Mouse (Mus musculus): ENCODE results near the gene Gm10354. TPM values are rescaled to one million over a fixed set of nuclear protein-coding genes. Genes with fewer than 3 reads are reported as not detected.
"Not testable (repeated sequence)": the region's sequence is repeated elsewhere in the genome, so short reads cannot be mapped to it uniquely, and the experiment has no call there.

Gm10354 gene
- total RNA-seq (2017), result not detected in 2 replicates

GRCm38 (mm10) chr5:14978835-14979234 lies at the start of gene Gm10354:
TSS of gene Gm10354 (minus strand) at chr5:14978935.
- ATAC-seq (replicated peaks in 1 of 2; ENCODE audit: insufficient read depth in 1 of 2, low FRiP score in 2 of 2, low TSS enrichment in 1 of 2, low read depth in 1 of 2, poor library complexity in 2 of 2, severe bottlenecking in 2 of 2), result not testable (repeated sequence)

DNA sequence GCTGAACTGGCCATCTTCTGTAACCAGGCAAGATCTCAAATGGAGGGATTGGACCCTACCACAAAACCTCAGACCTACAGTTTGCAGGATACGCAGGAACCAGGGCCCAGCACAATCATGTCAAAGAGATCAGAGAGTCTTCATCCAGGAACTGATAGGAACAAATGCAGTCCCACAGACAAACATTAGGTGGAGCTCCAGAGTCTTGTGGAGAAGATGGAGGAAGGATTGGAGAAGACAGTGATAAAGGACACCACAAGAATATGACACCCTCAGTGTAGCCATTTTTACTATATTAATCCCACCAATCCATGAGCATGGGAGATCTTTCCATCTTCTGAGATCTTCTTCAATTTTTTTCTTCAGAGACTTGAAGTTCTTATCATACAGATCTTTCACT lies 45.6 kb upstream of the Gm10354 start:
- ATAC-seq (replicated peaks in 1 of 2; ENCODE audit: insufficient read depth in 1 of 2, low FRiP score in 2 of 2, low TSS enrichment in 1 of 2, low read depth in 1 of 2, poor library complexity in 2 of 2, severe bottlenecking in 2 of 2), result not testable (repeated sequence)

DNA sequence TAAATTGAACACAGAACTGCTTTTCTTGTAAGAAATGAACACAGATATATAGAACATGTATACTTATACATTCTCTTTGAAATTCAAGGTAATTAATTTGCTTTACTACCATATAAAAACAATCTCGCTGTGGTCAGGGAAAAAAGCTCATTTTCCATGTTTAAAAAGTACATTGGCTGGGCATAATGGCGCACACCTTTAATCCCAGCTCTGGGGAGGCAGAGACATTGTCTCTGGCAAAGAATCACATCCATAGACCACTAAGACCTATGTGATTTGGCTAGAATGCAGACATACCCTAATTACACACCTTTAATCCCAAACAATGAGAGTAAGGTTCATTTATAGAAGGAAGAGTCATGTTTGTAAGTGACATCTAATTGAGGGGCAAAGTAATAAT lies 41.3 kb upstream of the Gm10354 start:
- not testable (repeated sequence) for ATAC-seq (replicated peaks in 1 of 2; ENCODE audit: insufficient read depth in 1 of 2, low FRiP score in 2 of 2, low TSS enrichment in 1 of 2, low read depth in 1 of 2, poor library complexity in 2 of 2, severe bottlenecking in 2 of 2)

DNA sequence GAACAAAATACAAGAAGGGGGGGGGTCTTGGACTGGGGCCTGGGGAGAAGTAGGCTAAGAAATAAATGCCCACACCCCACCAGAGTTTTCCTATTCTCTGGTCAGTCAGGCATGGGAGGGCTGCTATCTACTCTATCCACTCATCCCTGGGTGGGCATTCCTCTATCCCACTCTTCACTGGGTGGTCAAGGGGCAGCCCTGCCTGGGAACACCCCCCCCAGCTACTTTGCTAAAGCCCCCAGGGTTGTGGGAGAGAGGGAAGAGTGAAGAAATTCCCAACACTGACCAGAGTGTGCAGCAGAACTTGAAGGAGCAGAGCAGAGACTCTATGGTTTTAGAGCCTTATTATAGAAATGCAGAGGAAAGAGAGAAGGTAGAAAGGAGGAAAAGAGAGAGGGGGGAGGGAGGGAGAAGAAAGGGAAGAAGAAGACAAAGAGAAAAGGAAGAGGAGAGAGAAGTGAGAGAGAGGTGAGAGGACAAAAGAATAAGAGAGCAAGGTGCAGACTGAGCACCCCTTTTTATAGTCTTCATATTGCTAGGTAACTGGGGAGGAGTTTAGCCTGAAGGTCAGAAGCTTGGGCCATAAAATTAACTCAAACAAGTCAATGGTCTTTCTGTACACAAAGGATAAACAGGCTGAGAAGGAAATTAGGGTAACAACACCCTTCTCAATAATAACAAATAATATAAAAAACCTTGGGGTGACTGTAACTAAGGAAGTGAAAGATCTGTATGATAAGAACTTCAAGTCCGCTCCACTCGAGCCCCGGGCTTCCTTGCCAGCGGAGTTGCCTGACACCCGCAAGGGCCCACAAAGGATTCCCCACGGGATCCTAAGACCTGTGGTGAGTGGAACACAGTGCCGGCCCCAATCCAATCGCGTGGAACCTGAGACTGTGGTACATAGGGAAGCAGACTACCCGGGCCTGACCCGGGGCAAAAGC lies 32.2 kb upstream of the Gm10354 start:
- ATAC-seq (replicated peaks in 1 of 2; ENCODE audit: insufficient read depth in 1 of 2, low FRiP score in 2 of 2, low TSS enrichment in 1 of 2, low read depth in 1 of 2, poor library complexity in 2 of 2, severe bottlenecking in 2 of 2), result not testable (repeated sequence)

DNA sequence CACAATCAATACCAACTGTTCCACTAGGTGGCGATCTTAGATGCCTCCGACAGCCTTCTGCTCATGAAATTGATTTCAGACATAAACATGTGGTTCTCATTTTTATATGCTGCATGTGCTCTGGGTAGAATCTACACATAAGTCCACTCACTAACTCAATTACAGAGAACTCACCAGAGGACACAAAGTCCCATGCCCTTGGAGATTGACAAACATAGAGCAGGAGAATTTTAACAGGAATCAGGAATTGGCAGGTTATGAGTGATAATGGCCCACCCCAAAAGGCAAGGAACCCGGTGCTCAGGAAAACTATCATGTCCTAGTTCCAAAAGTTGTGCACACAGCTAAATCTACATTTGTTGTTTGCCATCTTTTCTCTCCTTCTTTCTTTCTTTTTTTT lies 28.2 kb upstream of the Gm10354 start:
- not testable (repeated sequence) for ATAC-seq (replicated peaks in 1 of 2; ENCODE audit: insufficient read depth in 1 of 2, low FRiP score in 2 of 2, low TSS enrichment in 1 of 2, low read depth in 1 of 2, poor library complexity in 2 of 2, severe bottlenecking in 2 of 2)

DNA sequence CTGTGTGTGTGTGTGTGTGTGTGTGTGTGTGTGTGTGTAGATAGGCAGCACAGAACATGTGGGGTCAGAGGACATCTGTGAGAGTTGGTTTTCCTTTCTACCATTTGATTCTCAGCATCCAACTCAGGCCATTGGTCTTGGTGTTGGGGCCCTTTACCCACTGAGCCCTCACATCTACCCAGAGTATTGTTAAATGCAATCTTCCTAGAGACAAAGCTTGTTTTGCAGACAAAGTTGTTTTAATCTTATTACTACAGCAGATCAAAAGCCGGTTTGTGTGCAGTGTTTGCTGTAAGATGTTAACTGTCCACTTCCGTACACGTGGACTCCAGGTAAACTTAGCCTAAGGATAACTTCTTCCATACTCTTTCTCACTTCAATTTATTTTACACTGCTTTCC lies 27.6 kb upstream of the Gm10354 start:
- ATAC-seq (replicated peaks in 1 of 2; ENCODE audit: insufficient read depth in 1 of 2, low FRiP score in 2 of 2, low TSS enrichment in 1 of 2, low read depth in 1 of 2, poor library complexity in 2 of 2, severe bottlenecking in 2 of 2), result not testable (repeated sequence)

DNA sequence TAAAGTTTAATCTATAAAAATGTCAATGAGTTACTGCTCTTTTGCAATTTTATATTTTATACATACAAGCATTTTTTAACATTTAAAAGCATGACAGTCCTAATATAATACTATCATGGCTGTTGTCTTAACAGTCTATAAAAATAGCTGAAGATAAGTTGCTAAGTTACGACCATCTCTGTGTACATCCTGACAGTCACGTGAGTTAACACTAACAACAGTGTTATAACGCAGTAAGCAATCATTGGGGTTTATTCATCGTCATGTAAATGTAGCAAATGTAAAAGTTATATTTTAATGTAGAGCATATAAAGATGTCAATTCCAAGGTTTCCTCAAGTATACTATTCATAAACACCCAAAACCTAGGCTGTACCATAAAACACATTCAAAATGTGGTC lies 26.8 kb upstream of the Gm10354 start:
- ATAC-seq (replicated peaks in 1 of 2; ENCODE audit: insufficient read depth in 1 of 2, low FRiP score in 2 of 2, low TSS enrichment in 1 of 2, low read depth in 1 of 2, poor library complexity in 2 of 2, severe bottlenecking in 2 of 2), result not testable (repeated sequence)

DNA sequence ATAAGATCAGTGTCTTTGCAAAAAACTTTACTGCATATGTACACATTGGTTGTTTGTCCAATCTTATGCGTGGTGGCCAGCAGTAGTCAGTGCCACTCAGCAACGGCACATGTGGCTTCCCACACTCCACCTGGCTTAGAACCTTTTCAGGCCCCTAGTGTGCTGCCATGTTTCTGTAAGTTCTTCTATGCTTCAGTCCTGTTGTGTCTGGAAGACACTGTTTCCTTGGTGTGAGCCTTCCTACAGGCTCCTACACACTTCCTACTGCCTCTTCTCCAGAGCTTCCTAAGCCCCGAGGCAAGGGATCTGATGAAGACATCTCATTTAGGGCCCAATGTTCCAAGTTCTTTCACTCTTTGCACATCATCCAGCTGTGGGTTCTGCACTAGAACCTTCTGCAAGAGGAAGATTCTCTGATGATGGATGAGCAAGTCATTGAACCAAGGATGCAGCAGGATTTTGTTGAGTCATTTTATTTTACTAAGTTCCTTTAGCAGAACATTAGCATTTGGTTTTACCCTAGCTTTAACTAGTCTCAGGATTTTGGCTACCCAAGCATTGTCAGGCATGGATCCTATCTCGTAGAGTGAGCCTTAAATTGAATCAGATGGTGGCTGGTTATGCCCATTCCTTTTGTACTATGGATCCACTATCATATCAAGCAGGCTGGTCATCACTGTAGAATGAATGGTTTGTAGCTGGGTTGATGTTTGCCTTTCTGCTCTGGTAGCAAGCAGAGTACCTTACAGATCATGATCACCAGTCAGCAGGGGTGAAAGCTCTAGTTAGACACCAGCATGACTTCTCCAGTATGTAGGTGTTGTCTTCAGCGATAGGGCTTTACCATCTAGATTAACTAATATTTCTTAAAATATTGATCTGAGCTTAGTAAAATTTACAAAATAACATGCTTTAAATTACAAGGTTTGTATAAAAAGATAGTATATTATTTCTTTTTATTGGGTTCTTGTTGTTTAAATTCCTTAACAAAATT lies 26.1 kb upstream of the Gm10354 start:
- ATAC-seq (replicated peaks in 1 of 2; ENCODE audit: insufficient read depth in 1 of 2, low FRiP score in 2 of 2, low TSS enrichment in 1 of 2, low read depth in 1 of 2, poor library complexity in 2 of 2, severe bottlenecking in 2 of 2), result not testable (repeated sequence)

DNA sequence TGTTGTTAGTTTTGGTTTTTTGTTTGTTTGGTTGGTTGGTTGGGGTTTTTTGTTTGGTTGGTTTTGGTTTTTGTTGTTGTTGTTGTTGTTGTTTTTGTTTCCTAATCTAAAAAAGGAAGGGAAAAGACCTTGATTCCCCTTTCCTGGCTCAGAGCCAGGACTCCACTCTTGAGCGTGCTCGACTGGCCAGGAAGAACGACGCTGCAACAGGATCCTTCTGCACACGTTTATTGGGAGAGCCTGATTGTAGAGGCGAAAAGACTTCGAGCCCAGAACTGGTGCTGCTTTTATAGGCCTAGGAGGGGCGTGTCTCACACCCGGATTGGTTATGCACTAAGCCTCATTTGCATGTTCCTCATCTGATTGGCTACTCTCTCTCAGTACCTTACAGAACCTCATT lies 19.3 kb upstream of the Gm10354 start:
- ATAC-seq (replicated peaks in 1 of 2; ENCODE audit: insufficient read depth in 1 of 2, low FRiP score in 2 of 2, low TSS enrichment in 1 of 2, low read depth in 1 of 2, poor library complexity in 2 of 2, severe bottlenecking in 2 of 2), result not testable (repeated sequence)

DNA sequence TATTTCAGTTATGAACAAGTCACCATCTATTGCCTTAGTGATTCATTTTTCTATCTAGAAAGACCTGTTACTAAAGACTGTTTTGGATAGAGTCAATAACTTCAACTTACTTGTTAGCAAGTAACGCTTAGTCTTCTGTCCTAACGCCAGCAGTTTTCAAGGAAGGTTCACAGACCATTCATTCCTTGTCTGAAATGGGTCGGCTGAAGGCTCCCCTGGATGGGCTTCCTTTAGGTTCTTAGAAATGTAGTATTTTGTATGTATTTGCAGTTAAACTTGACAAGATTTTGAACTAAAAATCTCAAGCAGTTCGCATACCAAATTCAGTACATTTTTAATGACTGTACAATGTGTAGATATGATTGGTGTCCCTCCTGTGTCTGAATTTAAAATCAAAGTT lies 18.8 kb upstream of the Gm10354 start:
- ATAC-seq (replicated peaks in 1 of 2; ENCODE audit: insufficient read depth in 1 of 2, low FRiP score in 2 of 2, low TSS enrichment in 1 of 2, low read depth in 1 of 2, poor library complexity in 2 of 2, severe bottlenecking in 2 of 2), result not testable (repeated sequence)

DNA sequence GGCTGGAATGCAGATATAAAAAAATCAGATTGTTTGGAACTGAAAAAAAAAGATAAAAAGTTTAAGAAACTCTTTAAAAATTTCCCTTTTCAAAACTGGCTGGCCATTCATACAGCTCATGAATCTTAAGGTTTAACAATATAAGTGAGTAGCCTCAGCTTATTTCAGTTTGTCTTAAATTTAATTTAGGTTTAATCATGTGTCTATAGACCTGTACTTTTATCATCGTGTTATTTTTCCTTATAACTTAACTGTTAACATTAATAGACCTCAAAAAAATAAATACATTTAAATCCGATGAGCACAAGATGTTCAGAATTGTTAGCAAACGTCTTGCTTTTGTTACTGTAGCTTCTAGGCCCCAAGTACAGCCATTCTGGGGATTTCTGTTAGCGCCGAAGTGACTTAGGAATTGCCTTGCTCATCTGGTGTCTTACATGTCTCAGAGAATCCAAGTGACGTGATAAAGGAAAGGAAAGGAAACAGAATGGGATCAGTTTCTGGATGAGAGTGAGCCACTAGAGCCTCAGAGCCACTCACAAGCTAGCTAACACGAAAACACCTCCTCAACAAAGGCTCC lies 18.0 kb upstream of the Gm10354 start:
- ATAC-seq (replicated peaks in 1 of 2; ENCODE audit: insufficient read depth in 1 of 2, low FRiP score in 2 of 2, low TSS enrichment in 1 of 2, low read depth in 1 of 2, poor library complexity in 2 of 2, severe bottlenecking in 2 of 2), result not testable (repeated sequence)

DNA sequence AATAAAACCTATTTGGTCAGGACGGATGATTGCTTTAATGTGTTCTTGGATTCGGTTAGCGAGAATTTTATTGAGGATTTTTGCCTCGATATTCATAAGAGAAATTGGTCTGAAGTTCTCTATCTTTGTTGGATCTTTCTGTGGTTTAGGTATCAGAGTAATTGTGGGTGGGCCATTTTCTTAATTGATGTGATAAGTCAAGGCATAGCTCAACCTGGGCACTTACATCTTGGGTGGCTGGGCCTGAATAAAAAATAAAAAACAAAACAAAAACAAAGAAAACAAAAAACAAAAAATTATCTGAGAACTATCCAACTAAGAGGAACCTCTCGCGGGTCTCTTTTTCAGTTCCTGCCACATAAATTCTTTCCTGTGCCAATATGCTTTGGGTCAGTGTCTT lies 15.4 kb upstream of the Gm10354 start:
- ATAC-seq (replicated peaks in 1 of 2; ENCODE audit: insufficient read depth in 1 of 2, low FRiP score in 2 of 2, low TSS enrichment in 1 of 2, low read depth in 1 of 2, poor library complexity in 2 of 2, severe bottlenecking in 2 of 2), result not testable (repeated sequence)

GRCm38 (mm10) chr5:14990375-14991158 lies 11.8 kb upstream of the Gm10354 start:
- not testable (repeated sequence) for ATAC-seq (replicated peaks in 1 of 2; ENCODE audit: insufficient read depth in 1 of 2, low FRiP score in 2 of 2, low TSS enrichment in 1 of 2, low read depth in 1 of 2, poor library complexity in 2 of 2, severe bottlenecking in 2 of 2)

DNA sequence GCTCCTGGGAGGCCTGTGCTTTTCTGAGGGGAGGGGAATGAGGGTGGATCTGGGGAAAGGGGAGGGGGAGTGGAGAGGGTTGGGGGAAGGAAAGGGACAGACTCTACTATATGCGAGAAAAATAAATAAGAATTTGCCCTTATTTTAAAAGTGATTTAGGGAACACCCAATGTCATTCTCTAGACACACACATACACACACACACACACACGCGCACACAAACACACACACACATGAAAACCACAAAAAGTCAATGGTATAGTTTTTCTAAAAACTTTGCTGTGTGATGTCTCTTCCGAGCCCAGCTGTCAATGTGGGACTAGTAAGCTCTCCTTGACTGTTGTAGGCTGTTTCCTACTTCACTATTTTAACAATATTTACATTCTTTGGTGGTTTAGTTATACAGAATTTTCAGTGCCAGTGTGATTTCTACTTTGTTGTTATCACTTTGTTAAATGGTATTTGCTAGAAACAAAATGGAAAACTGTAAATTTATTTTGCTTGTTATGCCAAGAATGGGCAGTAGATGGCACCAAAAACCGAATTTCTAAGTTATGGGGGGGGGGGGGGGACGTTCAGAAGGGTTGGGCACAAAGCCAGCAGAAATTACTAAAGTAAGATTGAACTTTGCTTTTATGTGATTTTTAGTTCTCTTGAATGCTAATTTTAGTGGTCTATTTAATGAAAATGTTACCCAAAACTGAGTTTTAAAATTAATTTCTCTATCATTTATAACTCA lies 8.1 kb upstream of the Gm10354 start:
- ATAC-seq (replicated peaks in 1 of 2; ENCODE audit: insufficient read depth in 1 of 2, low FRiP score in 2 of 2, low TSS enrichment in 1 of 2, low read depth in 1 of 2, poor library complexity in 2 of 2, severe bottlenecking in 2 of 2), result not testable (repeated sequence)

DNA sequence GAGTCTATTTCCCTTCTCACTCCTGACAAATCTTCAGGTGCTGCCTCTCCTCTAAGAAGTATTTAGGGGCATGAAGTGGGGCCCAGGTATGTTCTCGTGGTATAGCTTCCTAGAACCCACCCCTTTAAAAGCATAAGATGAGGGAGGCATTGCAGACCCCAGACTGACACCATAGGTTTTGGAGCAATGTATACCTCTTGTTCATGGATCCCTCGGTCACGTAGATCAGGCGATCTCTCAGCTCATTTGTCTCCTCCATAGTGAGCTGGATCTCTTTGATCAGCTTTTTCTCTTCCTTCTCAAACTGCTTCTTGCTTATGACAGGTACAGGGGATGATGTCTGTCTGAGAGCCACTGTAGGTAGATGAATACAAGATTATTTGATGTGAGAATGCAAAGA lies 1.4 kb downstream of the Gm10354 start:
- not testable (repeated sequence) for ATAC-seq (replicated peaks in 1 of 2; ENCODE audit: insufficient read depth in 1 of 2, low FRiP score in 2 of 2, low TSS enrichment in 1 of 2, low read depth in 1 of 2, poor library complexity in 2 of 2, severe bottlenecking in 2 of 2)

GRCm38 (mm10) chr5:14975294-14975693 lies 3.4 kb downstream of the Gm10354 start:
- not testable (repeated sequence) for ATAC-seq (replicated peaks in 1 of 2; ENCODE audit: insufficient read depth in 1 of 2, low FRiP score in 2 of 2, low TSS enrichment in 1 of 2, low read depth in 1 of 2, poor library complexity in 2 of 2, severe bottlenecking in 2 of 2)

Measured in hematopoietic stem cell, adult 5-6 weeks (primary cell).